Mouse (Mus musculus): Measurements from ENCODE around the gene Coq4. TPM values are rescaled to one million over a fixed set of nuclear protein-coding genes. Genes with fewer than 3 reads are reported as not detected.

Coq4 gene
- polyA plus RNA-seq, 1 experiment from 2014 or later, result 35.3 TPM

DNA sequence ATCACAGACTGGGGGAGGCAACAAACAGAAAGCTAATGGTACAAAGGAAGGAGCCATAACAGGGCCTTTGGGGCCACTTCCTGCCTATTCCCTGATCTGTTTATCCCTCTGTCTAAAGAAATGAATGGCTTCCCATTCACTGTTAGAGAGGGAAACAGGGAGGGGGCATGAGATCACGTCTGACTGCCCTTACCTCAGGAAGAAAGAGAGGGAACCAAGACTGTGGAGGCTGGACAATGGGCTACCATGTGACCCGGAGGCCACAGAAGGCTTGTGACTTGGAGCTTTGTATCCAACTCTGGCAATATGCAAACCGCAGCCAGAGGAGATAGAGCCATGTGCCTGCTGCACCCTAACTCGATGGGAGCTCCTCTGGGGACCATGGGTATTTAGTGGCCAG lies 3.0 kb upstream of the Coq4 start:
- Histone ChIP-seq H3K9me3 (ENCODE audit: control insufficient read depth, low read length) (peaks cover 5% of the 10 kb centered on the region; the same call in 1 of the 2 replicates), H3K4me1 (ENCODE audit: control insufficient read depth, insufficient read depth, low read length) (peaks cover 11% of the 10 kb centered on the region), H3K4me2 (no peak overlapping the region), H3K27ac (ENCODE audit: low read depth, low read length) (no peak overlapping the region), H3K9ac (ENCODE audit: low read length) (no peak overlapping the region), H3K27me3 (ENCODE audit: control insufficient read depth, insufficient read depth, low read length) (no peaks in the 10 kb centered on the region), H3K4me3 (ENCODE audit: low read depth, low read length) (no peak overlapping the region), H3K36me3 (ENCODE audit: control insufficient read depth, insufficient read depth, low read length) (peaks cover 39% of the 10 kb centered on the region)
- DNase-seq (ENCODE audit: low spot score, missing footprints), result no peak
- no peak for ATAC-seq (ENCODE audit: low FRiP score)
- 81% methylated on average over 4 of the region's 4 CpGs for WGBS

DNA sequence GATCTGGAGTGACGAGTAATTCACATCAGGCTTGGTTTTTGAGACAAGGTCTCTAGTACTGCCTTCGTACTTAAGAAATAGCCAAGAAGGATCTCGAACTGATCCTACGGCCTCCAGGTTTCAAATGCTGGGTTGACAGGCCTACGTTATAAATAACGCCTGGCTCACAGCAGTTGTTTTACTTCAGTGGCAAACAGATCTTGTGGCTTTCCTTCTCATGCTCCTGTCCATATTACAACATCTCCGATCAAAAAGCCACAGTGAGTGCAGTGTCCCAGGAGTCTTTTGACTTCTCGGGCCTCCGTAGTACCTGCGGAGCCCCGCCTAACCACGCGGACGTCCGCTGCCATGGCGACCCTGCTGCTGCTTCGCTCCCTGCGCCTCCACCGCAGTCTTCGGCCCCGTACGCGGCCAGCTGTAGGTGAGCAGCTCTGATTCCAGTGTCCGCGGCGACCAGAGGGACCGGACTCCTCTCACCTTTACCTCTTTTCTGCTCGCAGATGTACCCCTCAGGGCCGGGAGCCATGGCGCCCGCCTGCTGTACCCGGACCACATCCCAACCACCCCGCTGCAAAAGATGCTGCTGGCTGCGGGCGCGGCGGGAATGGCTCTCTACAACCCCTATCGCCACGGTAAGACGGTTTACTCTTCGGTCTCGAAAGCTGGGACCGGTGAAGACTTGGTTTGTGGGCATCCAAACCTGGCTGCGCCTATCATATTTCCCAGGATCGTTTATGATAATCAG lies 816 bp downstream of the Coq4 start, which contains the start of gene Trub2:
Trub2 (minus strand) TSS at position 566 of the 745 bp plus-strand sequence.
- under 1% methylated on average over 45 of the region's 45 CpGs for WGBS
- H3K4me3 ChIP-seq (ENCODE audit: low read depth, low read length), result peak within 1 kb of the TSS; percentile 53
- H3K36me3 ChIP-seq (ENCODE audit: control insufficient read depth, insufficient read depth, low read length), result peaks cover 12% of the 10 kb centered on the region; the same call in 1 of the 2 replicates
- no peaks in the 10 kb centered on the region for H3K27me3 ChIP-seq (ENCODE audit: control insufficient read depth, insufficient read depth, low read length)
- peak; percentile 97 for DNase-seq (ENCODE audit: low spot score, missing footprints)
- peak within 1 kb of the TSS; percentile 73 for H3K9ac ChIP-seq (ENCODE audit: low read length)
- H3K27ac ChIP-seq (ENCODE audit: low read depth, low read length), result no peak within 1 kb of the TSS
- H3K4me2 ChIP-seq, result peak within 1 kb of the TSS; percentile 66
- no peaks in the 10 kb centered on the region for H3K9me3 ChIP-seq (ENCODE audit: control insufficient read depth, low read length)
- peak; percentile 82 for ATAC-seq (ENCODE audit: low FRiP score)
- peaks cover 11% of the 10 kb centered on the region for H3K4me1 ChIP-seq (ENCODE audit: control insufficient read depth, insufficient read depth, low read length)

DNA sequence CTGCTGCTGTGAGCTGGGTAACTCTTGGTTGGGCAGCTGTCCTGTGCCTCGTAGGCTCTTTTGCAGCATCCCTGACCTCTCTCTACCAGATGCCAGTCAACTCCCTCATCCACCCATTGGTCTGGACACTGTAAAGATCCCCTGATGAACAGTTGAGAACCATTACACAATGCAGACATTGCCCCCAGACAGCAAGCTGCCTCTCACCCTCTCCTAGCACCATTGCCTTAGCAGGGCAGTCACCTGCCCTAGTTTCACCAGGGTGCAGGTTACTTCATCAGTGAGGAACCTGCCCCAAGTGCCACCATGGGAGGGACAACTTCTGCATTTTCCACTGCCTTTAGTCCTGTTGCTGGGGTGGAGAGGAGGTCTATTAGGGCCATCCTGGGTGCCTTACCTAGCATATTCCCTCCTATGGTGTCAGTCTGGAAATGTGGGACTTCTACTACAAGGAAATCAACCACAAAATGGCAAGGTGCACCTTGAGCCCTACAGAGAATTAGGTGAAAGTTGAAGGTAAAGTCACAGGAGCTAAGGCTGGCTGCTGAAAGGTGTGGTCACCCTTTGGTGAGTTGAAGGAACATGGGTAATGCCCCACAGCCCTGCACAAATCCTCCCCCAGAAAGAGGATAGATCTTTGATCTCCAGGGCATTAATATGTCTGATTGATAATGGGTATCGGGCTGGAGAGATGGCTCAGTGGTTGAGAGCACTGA lies 5.6 kb downstream of the Coq4 start:
- H3K4me2 ChIP-seq, result no peak overlapping the region
- 98% methylated on average over 2 of the region's 2 CpGs for WGBS
- no peak for ATAC-seq (ENCODE audit: low FRiP score)
- no peak for DNase-seq (ENCODE audit: low spot score, missing footprints)
- H3K27me3 ChIP-seq (ENCODE audit: control insufficient read depth, insufficient read depth, low read length), result no peaks in the 10 kb centered on the region
- no peak overlapping the region for H3K9ac ChIP-seq (ENCODE audit: low read length)
- H3K36me3 ChIP-seq (ENCODE audit: control insufficient read depth, insufficient read depth, low read length), result peaks cover 3% of the 10 kb centered on the region; the same call in 1 of the 2 replicates
- H3K9me3 ChIP-seq (ENCODE audit: control insufficient read depth, low read length), result no peaks in the 10 kb centered on the region
- no peak overlapping the region for H3K27ac ChIP-seq (ENCODE audit: low read depth, low read length)
- H3K4me1 ChIP-seq (ENCODE audit: control insufficient read depth, insufficient read depth, low read length), result peaks cover 5% of the 10 kb centered on the region
- H3K4me3 ChIP-seq (ENCODE audit: low read depth, low read length), result no peak overlapping the region

DNA sequence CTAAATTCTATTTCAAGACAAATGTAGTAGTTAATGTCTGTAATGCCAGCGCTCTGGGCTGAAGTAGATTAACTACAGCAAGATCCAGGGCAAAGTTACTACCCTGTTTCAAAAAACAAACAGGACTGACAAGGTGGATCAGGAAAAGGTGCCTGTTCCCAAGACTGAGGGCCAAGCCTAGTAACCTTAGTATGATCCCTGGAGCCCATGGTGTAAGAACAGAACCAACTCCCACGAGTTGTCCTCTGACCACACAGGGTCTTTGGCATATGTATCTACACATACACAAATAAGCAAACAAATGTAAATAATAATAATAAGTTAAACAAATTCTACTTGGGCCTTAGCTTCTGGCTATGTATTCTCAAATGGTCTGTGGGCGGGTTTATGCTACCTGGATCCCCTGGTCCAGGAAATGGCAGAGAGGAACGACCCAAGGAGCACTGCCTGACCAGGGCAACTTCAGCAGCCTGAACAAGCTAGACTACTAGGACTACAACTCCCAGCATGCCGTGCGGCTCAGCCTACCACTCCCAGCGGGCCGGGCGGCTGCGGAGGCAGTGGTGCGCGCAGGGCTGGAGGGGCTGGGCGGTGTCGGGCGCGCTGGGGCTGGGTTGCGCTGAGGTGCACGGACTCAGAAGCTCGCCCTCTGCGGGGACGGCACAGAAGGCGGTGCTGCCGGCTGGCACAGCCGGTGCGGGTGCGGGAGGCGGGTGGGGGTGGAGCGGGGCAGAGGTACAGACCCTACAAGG lies 15.0 kb downstream of the Coq4 start, which contains the start of gene Slc27a4:
Slc27a4 (plus strand) TSS at position 560 of the 752 bp plus-strand sequence.
- DNase-seq (ENCODE audit: low spot score, missing footprints), result peak; percentile 98
- H3K9me3 ChIP-seq (ENCODE audit: control insufficient read depth, low read length), result no peaks in the 10 kb centered on the region
- 6% methylated on average over 27 of the region's 28 CpGs for WGBS
- peak within 1 kb of the TSS; percentile 77 for H3K4me3 ChIP-seq (ENCODE audit: low read depth, low read length)
- peaks cover 7% of the 10 kb centered on the region for H3K4me1 ChIP-seq (ENCODE audit: control insufficient read depth, insufficient read depth, low read length)
- H3K4me2 ChIP-seq, result peak within 1 kb of the TSS; percentile 80
- peak within 1 kb of the TSS; percentile 85 for H3K9ac ChIP-seq (ENCODE audit: low read length)
- H3K36me3 ChIP-seq (ENCODE audit: control insufficient read depth, insufficient read depth, low read length), result peaks cover 4% of the 10 kb centered on the region; the same call in 1 of the 2 replicates
- H3K27ac ChIP-seq (ENCODE audit: low read depth, low read length), result peak within 1 kb of the TSS; percentile 76
- ATAC-seq (ENCODE audit: low FRiP score), result peak; percentile 98
- no peaks in the 10 kb centered on the region for H3K27me3 ChIP-seq (ENCODE audit: control insufficient read depth, insufficient read depth, low read length)

DNA sequence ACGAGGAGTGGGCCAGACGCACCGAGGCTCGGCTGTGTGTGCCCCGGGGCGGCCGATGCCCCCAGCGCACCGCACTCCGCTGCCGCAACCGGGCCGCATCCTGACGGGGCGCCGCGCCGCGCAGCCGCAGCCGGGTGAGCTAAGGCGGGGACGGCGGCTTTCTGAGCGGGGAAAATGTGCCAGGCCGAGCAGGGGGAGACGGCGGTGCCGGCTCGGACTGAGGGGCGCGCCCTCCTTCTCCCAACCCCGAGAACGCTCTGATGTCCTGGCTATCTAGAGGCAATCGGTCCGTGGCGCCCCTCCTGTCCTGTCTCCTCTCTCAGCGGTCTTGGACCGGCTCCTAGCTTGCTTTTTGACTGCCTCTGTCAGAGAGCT lies 15.5 kb downstream of the Coq4 start:
- Histone ChIP-seq H3K9ac (ENCODE audit: low read length) (peak overlapping the region; percentile 85), H3K27ac (ENCODE audit: low read depth, low read length) (peak overlapping the region; percentile 76), H3K9me3 (ENCODE audit: control insufficient read depth, low read length) (no peaks in the 10 kb centered on the region), H3K4me3 (ENCODE audit: low read depth, low read length) (peak overlapping the region; percentile 77), H3K4me2 (peak overlapping the region; percentile 80), H3K27me3 (ENCODE audit: control insufficient read depth, insufficient read depth, low read length) (no peaks in the 10 kb centered on the region), H3K4me1 (ENCODE audit: control insufficient read depth, insufficient read depth, low read length) (peaks cover 7% of the 10 kb centered on the region), H3K36me3 (ENCODE audit: control insufficient read depth, insufficient read depth, low read length) (peaks cover 7% of the 10 kb centered on the region; the same call in 1 of the 2 replicates)
- under 1% methylated on average over 39 of the region's 39 CpGs for WGBS
- peak; percentile 84 for ATAC-seq (ENCODE audit: low FRiP score)
- DNase-seq (ENCODE audit: low spot score, missing footprints), result peak; percentile 95

DNA sequence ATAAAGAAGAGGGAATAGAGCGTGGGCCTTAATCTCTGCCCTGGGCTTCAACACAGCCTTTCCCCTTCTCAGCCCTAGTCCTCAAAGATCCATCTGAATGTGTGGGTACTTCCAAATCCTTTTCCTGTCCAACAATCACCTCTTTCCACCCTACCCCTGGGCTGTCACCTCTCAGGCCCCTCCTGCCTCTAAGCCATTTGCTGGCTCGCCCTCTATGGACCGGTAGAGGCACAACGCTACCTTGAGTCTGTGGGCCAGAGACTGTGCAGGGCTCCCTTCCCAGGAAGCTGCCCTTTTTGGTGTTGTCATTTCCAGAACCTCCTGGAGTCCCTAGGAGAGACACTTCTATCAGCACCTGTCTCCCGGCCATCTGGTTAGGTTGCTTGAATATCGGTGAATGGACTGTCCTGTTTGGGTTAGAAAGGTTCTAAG lies 16.1 kb downstream of the Coq4 start:
- Histone ChIP-seq H3K4me2 (peak overlapping the region; percentile 80), H3K4me3 (ENCODE audit: low read depth, low read length) (peak overlapping the region; percentile 77), H3K9ac (ENCODE audit: low read length) (peak overlapping the region; percentile 85), H3K9me3 (ENCODE audit: control insufficient read depth, low read length) (no peaks in the 10 kb centered on the region), H3K27ac (ENCODE audit: low read depth, low read length) (no peak overlapping the region), H3K36me3 (ENCODE audit: control insufficient read depth, insufficient read depth, low read length) (peaks cover 7% of the 10 kb centered on the region; the same call in 1 of the 2 replicates), H3K27me3 (ENCODE audit: control insufficient read depth, insufficient read depth, low read length) (no peaks in the 10 kb centered on the region), H3K4me1 (ENCODE audit: control insufficient read depth, insufficient read depth, low read length) (peaks cover 7% of the 10 kb centered on the region)
- WGBS, result 21% methylated on average over 6 of the region's 6 CpGs
- peak; percentile 84 for DNase-seq (ENCODE audit: low spot score, missing footprints)
- no peak for ATAC-seq (ENCODE audit: low FRiP score)

DNA sequence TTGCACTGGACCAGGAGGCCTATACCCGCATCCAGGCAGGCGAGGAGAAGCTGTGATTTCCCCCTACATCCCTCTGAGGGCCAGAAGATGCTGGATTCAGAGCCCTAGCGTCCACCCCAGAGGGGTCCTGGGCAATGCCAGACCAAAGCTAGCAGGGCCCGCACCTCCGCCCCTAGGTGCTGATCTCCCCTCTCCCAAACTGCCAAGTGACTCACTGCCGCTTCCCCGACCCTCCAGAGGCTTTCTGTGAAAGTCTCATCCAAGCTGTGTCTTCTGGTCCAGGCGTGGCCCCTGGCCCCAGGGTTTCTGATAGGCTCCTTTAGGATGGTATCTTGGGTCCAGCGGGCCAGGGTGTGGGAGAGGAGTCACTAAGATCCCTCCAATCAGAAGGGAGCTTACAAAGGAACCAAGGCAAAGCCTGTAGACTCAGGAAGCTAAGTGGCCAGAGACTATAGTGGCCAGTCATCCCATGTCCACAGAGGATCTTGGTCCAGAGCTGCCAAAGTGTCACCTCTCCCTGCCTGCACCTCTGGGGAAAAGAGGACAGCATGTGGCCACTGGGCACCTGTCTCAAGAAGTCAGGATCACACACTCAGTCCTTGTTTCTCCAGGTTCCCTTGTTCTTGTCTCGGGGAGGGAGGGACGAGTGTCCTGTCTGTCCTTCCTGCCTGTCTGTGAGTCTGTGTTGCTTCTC lies 28.5 kb downstream of the Coq4 start:
- Histone ChIP-seq H3K27me3 (ENCODE audit: control insufficient read depth, insufficient read depth, low read length) (no peaks in the 10 kb centered on the region), H3K9me3 (ENCODE audit: control insufficient read depth, low read length) (no peaks in the 10 kb centered on the region), H3K4me1 (ENCODE audit: control insufficient read depth, insufficient read depth, low read length) (peaks cover 17% of the 10 kb centered on the region), H3K4me3 (ENCODE audit: low read depth, low read length) (no peak overlapping the region), H3K36me3 (ENCODE audit: control insufficient read depth, insufficient read depth, low read length) (peaks cover 8% of the 10 kb centered on the region; the same call in 1 of the 2 replicates), H3K9ac (ENCODE audit: low read length) (no peak overlapping the region), H3K4me2 (no peak overlapping the region), H3K27ac (ENCODE audit: low read depth, low read length) (no peak overlapping the region)
- DNase-seq (ENCODE audit: low spot score, missing footprints), result no peak
- 87% methylated on average over 11 of the region's 11 CpGs for WGBS
- no peak for ATAC-seq (ENCODE audit: low FRiP score)
